Mouse (Mus musculus) neural tube, embryonic 13.5 days (tissue): ENCODE measurements around the gene Celf2. TPM values are rescaled to one million over a fixed set of nuclear protein-coding genes. Genes with fewer than 3 reads are reported as not detected.

Experiments used
- ATAC-seq: fragments of 200-750 bp; cut with Nextera tagmentation; 2 replicates; pipeline ENCODE4 v1.8.0; 2017; ENCODE audit warnings: low read depth, mild to moderate bottlenecking, moderate TSS enrichment, moderate library complexity
- H3K27ac ChIP-seq: fragments of 300-500 bp; sonication (generic); replicated peaks from 2 replicates; pipeline ENCODE4 v1.5.1; 2015; ENCODE audit warnings: moderate library complexity, mild to moderate bottlenecking, inconsistent platforms
- H3K27me3 ChIP-seq: fragments of 300-500 bp; sonication (generic); 2 replicates; pipeline ENCODE4 v1.6.1; 2015; ENCODE audit warnings: mild to moderate bottlenecking, inconsistent platforms
- H3K36me3 ChIP-seq: fragments of 300-500 bp; sonication (generic); 2 replicates; pipeline ENCODE4 v1.6.1; 2015; ENCODE audit warnings: mild to moderate bottlenecking, inconsistent platforms
- H3K4me1 ChIP-seq: fragments of 300-500 bp; sonication (generic); replicated peaks from 2 replicates; pipeline ENCODE4 v1.6.1; 2015; ENCODE audit warnings: inconsistent platforms
- H3K4me2 ChIP-seq: fragments of 300-500 bp; sonication (generic); 2 replicates; pipeline ENCODE4 v1.6.1; 2015; ENCODE audit warnings: inconsistent platforms, mild to moderate bottlenecking, moderate library complexity
- H3K4me3 ChIP-seq: fragments of 300-500 bp; sonication (generic); 2 replicates; pipeline ENCODE4 v1.5.1; 2015; ENCODE audit warnings: mild to moderate bottlenecking, inconsistent platforms
- H3K9ac ChIP-seq: fragments of 300-500 bp; sonication (generic); 2 replicates; pipeline ENCODE4 v1.6.1; 2015; ENCODE audit warnings: moderate library complexity, mild to moderate bottlenecking, inconsistent platforms
- H3K9me3 ChIP-seq: fragments of 300-500 bp; sonication (generic); 2 replicates; pipeline ENCODE4 v1.6.1; 2016; ENCODE audit warnings: inconsistent platforms
- WGBS: fragments of 180-500 bp; shearing (Covaris S2); methylation state at CpG from one replicate; pipeline ENCODE4 v1.1.7; 2015; 5-methylcytosine and 5-hydroxymethylcytosine counted together
- polyA plus RNA-seq: library from polyadenylated mRNA; unstranded; fragments of >200 nt; fragmentation: Nextera tagmentation; extraction: Ambion mirVana; gene quantifications from 2 replicates; pipeline ENCODE4 v1.2.1, GENCODE M21; 2015

The Celf2 gene
- polyA plus RNA-seq, 1 experiment from 2014 or later: 111 TPM

- Histone ChIP-seq H3K27ac (0 out of 2 replicates have a peak overlapping the region, but pooled peaks have one; percentile 46), H3K4me1 (peaks cover 19% of the 10 kb centered on the region), H3K27me3 (no peaks in the 10 kb centered on the region), H3K9me3 (no peaks in the 10 kb centered on the region), H3K4me3 (no peak overlapping the region), H3K9ac (no peak overlapping the region), H3K4me2 (no peak overlapping the region), H3K36me3 (no peaks in the 10 kb centered on the region)
- ATAC-seq: peak; percentile 83
- 56% methylated on average over 6 of the region's 6 CpGs for WGBS
These were observed 286.5 kb downstream of the Celf2 start for GRCm38 (mm10) chr2:7222886-7223285.

GRCm38 (mm10) chr2:7221856-7222255 lies 287.5 kb downstream of the Celf2 start:
- H3K9ac ChIP-seq: no peak overlapping the region
- H3K4me1 ChIP-seq: peaks cover 19% of the 10 kb centered on the region
- H3K27me3 ChIP-seq: no peaks in the 10 kb centered on the region
- 0 out of 2 replicates have a peak overlapping the region, but pooled peaks have one; percentile 46 for H3K27ac ChIP-seq
- 78% methylated on average over 1 of the region's 1 CpGs for WGBS
- H3K4me2 ChIP-seq: no peak overlapping the region
- H3K9me3 ChIP-seq: no peaks in the 10 kb centered on the region
- ATAC-seq: no peak
- no peak overlapping the region for H3K4me3 ChIP-seq
- H3K36me3 ChIP-seq: no peaks in the 10 kb centered on the region

GRCm38 (mm10) chr2:7218101-7218500 lies 291.3 kb downstream of the Celf2 start:
- Histone ChIP-seq H3K4me1 (peaks cover 14% of the 10 kb centered on the region), H3K27me3 (no peaks in the 10 kb centered on the region), H3K4me2 (no peak overlapping the region), H3K36me3 (no peaks in the 10 kb centered on the region), H3K4me3 (no peak overlapping the region), H3K9me3 (0 out of 2 replicates have a peak, but pooled peaks cover 3% of the 10 kb centered on the region), H3K9ac (no peak overlapping the region), H3K27ac (no peak overlapping the region)
- WGBS: 95% methylated on average over 2 of the region's 2 CpGs
- no peak for ATAC-seq

GRCm38 (mm10) chr2:7207691-7208504 lies 301.5 kb downstream of the Celf2 start:
- no peaks in the 10 kb centered on the region for H3K9me3 ChIP-seq
- peak overlapping the region; percentile 18 for H3K4me2 ChIP-seq
- no peaks in the 10 kb centered on the region for H3K27me3 ChIP-seq
- H3K27ac ChIP-seq: no peak overlapping the region
- no peaks in the 10 kb centered on the region for H3K36me3 ChIP-seq
- no peak; the same call in 1 of the 2 replicates for ATAC-seq
- no peak overlapping the region for H3K4me3 ChIP-seq
- 19% methylated on average over 15 of the region's 15 CpGs for WGBS
- peaks cover 7% of the 10 kb centered on the region for H3K4me1 ChIP-seq
- no peak overlapping the region for H3K9ac ChIP-seq

- H3K4me3 ChIP-seq: no peak overlapping the region
- 83% methylated on average over 2 of the region's 2 CpGs for WGBS
- H3K27ac ChIP-seq: no peak overlapping the region
- no peaks in the 10 kb centered on the region for H3K27me3 ChIP-seq
- ATAC-seq: no peak
- no peak overlapping the region for H3K9ac ChIP-seq
- no peaks in the 10 kb centered on the region for H3K36me3 ChIP-seq
- H3K4me2 ChIP-seq: no peak overlapping the region
- no peaks in the 10 kb centered on the region for H3K4me1 ChIP-seq
- no peaks in the 10 kb centered on the region for H3K9me3 ChIP-seq
These were observed 315.9 kb downstream of the Celf2 start for GRCm38 (mm10) chr2:7193413-7193812.

GRCm38 (mm10) chr2:7179186-7179585 lies 330.2 kb downstream of the Celf2 start:
- H3K27ac ChIP-seq: no peak overlapping the region
- H3K9ac ChIP-seq: no peak overlapping the region
- no peaks in the 10 kb centered on the region for H3K27me3 ChIP-seq
- H3K4me1 ChIP-seq: no peaks in the 10 kb centered on the region
- WGBS: 79% methylated on average over 1 of the region's 1 CpGs
- no peaks in the 10 kb centered on the region for H3K36me3 ChIP-seq
- H3K4me2 ChIP-seq: no peak overlapping the region
- no peak overlapping the region for H3K4me3 ChIP-seq
- no peak for ATAC-seq
- H3K9me3 ChIP-seq: no peaks in the 10 kb centered on the region

- no peaks in the 10 kb centered on the region for H3K27me3 ChIP-seq
- no peaks in the 10 kb centered on the region for H3K36me3 ChIP-seq
- 86% methylated on average over 11 of the region's 11 CpGs for WGBS
- H3K4me2 ChIP-seq: no peak overlapping the region
- ATAC-seq: no peak
- peaks cover 3% of the 10 kb centered on the region; the same call in 1 of the 2 replicates for H3K4me1 ChIP-seq
- H3K9ac ChIP-seq: no peak overlapping the region
- no peak overlapping the region for H3K4me3 ChIP-seq
- no peaks in the 10 kb centered on the region for H3K9me3 ChIP-seq
- no peak overlapping the region for H3K27ac ChIP-seq
These were observed 335.9 kb downstream of the Celf2 start for GRCm38 (mm10) chr2:7173271-7174064.

- no peak overlapping the region for H3K27ac ChIP-seq
- WGBS: 70% methylated on average over 8 of the region's 8 CpGs
- no peak for ATAC-seq
- no peaks in the 10 kb centered on the region for H3K27me3 ChIP-seq
- no peaks in the 10 kb centered on the region for H3K9me3 ChIP-seq
- no peak overlapping the region for H3K4me3 ChIP-seq
- no peak overlapping the region for H3K4me2 ChIP-seq
- H3K4me1 ChIP-seq: peaks cover 3% of the 10 kb centered on the region; the same call in 1 of the 2 replicates
- no peak overlapping the region for H3K9ac ChIP-seq
- H3K36me3 ChIP-seq: no peaks in the 10 kb centered on the region
These were observed 338.2 kb downstream of the Celf2 start for GRCm38 (mm10) chr2:7171087-7171696.

- H3K27ac ChIP-seq: no peak overlapping the region
- H3K36me3 ChIP-seq: no peaks in the 10 kb centered on the region
- H3K27me3 ChIP-seq: no peaks in the 10 kb centered on the region
- H3K9me3 ChIP-seq: no peaks in the 10 kb centered on the region
- no peak overlapping the region for H3K4me3 ChIP-seq
- H3K4me1 ChIP-seq: peaks cover 3% of the 10 kb centered on the region; the same call in 1 of the 2 replicates
- H3K9ac ChIP-seq: no peak overlapping the region
- no peak overlapping the region for H3K4me2 ChIP-seq
- no peak for ATAC-seq
- 58% methylated on average over 3 of the region's 3 CpGs for WGBS
These were observed 343.6 kb downstream of the Celf2 start for GRCm38 (mm10) chr2:7165786-7166185.

- H3K9ac ChIP-seq: no peak overlapping the region
- no peak overlapping the region for H3K27ac ChIP-seq
- no peaks in the 10 kb centered on the region for H3K9me3 ChIP-seq
- H3K4me1 ChIP-seq: no peaks in the 10 kb centered on the region
- H3K4me3 ChIP-seq: no peak overlapping the region
- no peak overlapping the region for H3K4me2 ChIP-seq
- 72% methylated on average over 6 of the region's 6 CpGs for WGBS
- no peaks in the 10 kb centered on the region for H3K36me3 ChIP-seq
- ATAC-seq: no peak
- no peaks in the 10 kb centered on the region for H3K27me3 ChIP-seq
These were observed 349.3 kb downstream of the Celf2 start for GRCm38 (mm10) chr2:7160108-7160507.

GRCm38 (mm10) chr2:7147303-7147702 lies 362.1 kb downstream of the Celf2 start:
- WGBS: 57% methylated on average over 3 of the region's 3 CpGs
- no peak overlapping the region for H3K4me3 ChIP-seq
- no peaks in the 10 kb centered on the region for H3K9me3 ChIP-seq
- ATAC-seq: peak; percentile 53
- no peak overlapping the region for H3K9ac ChIP-seq
- H3K27ac ChIP-seq: no peak overlapping the region
- no peaks in the 10 kb centered on the region for H3K4me1 ChIP-seq
- H3K4me2 ChIP-seq: no peak overlapping the region
- H3K27me3 ChIP-seq: no peaks in the 10 kb centered on the region
- H3K36me3 ChIP-seq: no peaks in the 10 kb centered on the region

- H3K9me3 ChIP-seq: no peaks in the 10 kb centered on the region
- no peak overlapping the region for H3K4me2 ChIP-seq
- ATAC-seq: no peak
- no peak overlapping the region for H3K27ac ChIP-seq
- no peaks in the 10 kb centered on the region for H3K36me3 ChIP-seq
- H3K4me3 ChIP-seq: no peak overlapping the region
- H3K9ac ChIP-seq: no peak overlapping the region
- H3K27me3 ChIP-seq: no peaks in the 10 kb centered on the region
- WGBS: 88% methylated on average over 4 of the region's 4 CpGs
- no peaks in the 10 kb centered on the region for H3K4me1 ChIP-seq
These were observed 363.8 kb downstream of the Celf2 start for GRCm38 (mm10) chr2:7145541-7146043.
